Mouse (Mus musculus) forebrain, embryonic 10.5 days (tissue): ENCODE results near the gene Zfp260. TPM values are rescaled to one million over a fixed set of nuclear protein-coding genes. Genes with fewer than 3 reads are reported as not detected.

ENCODE experiments used
- DNase-seq: peaks from one replicate; pipeline ENCODE4 v3.0.0-alpha.2; 2017; ENCODE audit warnings: low spot score; ENCODE audit errors: extremely low spot score
- H3K27ac ChIP-seq: fragments of 300-500 bp; sonication (generic); 2 replicates; pipeline ENCODE4 v1.5.1; 2016; ENCODE audit warnings: mild to moderate bottlenecking
- H3K27me3 ChIP-seq: fragments of 300-500 bp; sonication (generic); 2 replicates; pipeline ENCODE4 v1.6.1; 2016; ENCODE audit warnings: mild to moderate bottlenecking; ENCODE audit not compliant: poor library complexity, severe bottlenecking
- H3K36me3 ChIP-seq: fragments of 300-500 bp; sonication (generic); replicated peaks from 2 replicates; pipeline ENCODE4 v1.6.1; 2016; ENCODE audit warnings: mild to moderate bottlenecking, moderate library complexity
- H3K4me1 ChIP-seq: fragments of 300-500 bp; sonication (generic); 2 replicates; pipeline ENCODE4 v1.6.1; 2016
- H3K4me3 ChIP-seq: fragments of 300-500 bp; sonication (generic); 2 replicates; pipeline ENCODE4 v1.5.1; 2016; ENCODE audit warnings: mild to moderate bottlenecking, moderate library complexity
- H3K9me3 ChIP-seq: fragments of 300-500 bp; sonication (generic); 2 replicates; pipeline ENCODE4 v1.6.1; 2016; ENCODE audit warnings: mild to moderate bottlenecking, moderate library complexity
- WGBS: fragments of 180-500 bp; shearing (Covaris S2); methylation state at CpG from one replicate; pipeline ENCODE4 v1.1.7; 2016; 5-methylcytosine and 5-hydroxymethylcytosine counted together
- microRNA-seq: library from miRNA; unstranded; fragments of <30 nt; microRNA quantifications from one replicate; pipeline ENCODE4, GENCODE M21; 2017
- polyA plus RNA-seq: library from polyadenylated mRNA; unstranded; fragments of >200 nt; fragmentation: Nextera tagmentation; extraction: Ambion mirVana; gene quantifications from 2 replicates; pipeline ENCODE4 v1.2.1, GENCODE M21; 2016

Zfp260 gene
- polyA plus RNA-seq, 1 experiment from 2014 or later, result 104 TPM

GRCm38 (mm10) chr7:30143170-30143554 lies 48.6 kb downstream of the Zfp260 start:
- no peaks in the 10 kb centered on the region for H3K27me3 ChIP-seq
- peaks cover 31% of the 10 kb centered on the region for H3K9me3 ChIP-seq
- peaks cover 10% of the 10 kb centered on the region for H3K4me1 ChIP-seq
- peaks cover 57% of the 10 kb centered on the region for H3K36me3 ChIP-seq
- 15% methylated on average over 8 of the region's 8 CpGs for WGBS
- H3K4me3 ChIP-seq, result peak overlapping the region; percentile 67
- DNase-seq, result no peak
- H3K27ac ChIP-seq, result peak overlapping the region; percentile 91

GRCm38 (mm10) chr7:30143555-30144209 lies 49.1 kb downstream of the Zfp260 start:
- Histone ChIP-seq H3K4me3 (peak overlapping the region; percentile 67), H3K36me3 (peaks cover 58% of the 10 kb centered on the region), H3K4me1 (peaks cover 10% of the 10 kb centered on the region), H3K27me3 (no peaks in the 10 kb centered on the region), H3K9me3 (peaks cover 37% of the 10 kb centered on the region), H3K27ac (peak overlapping the region; percentile 91)
- 2% methylated on average over 35 of the region's 35 CpGs for WGBS
- peak; percentile 92 for DNase-seq

DNA sequence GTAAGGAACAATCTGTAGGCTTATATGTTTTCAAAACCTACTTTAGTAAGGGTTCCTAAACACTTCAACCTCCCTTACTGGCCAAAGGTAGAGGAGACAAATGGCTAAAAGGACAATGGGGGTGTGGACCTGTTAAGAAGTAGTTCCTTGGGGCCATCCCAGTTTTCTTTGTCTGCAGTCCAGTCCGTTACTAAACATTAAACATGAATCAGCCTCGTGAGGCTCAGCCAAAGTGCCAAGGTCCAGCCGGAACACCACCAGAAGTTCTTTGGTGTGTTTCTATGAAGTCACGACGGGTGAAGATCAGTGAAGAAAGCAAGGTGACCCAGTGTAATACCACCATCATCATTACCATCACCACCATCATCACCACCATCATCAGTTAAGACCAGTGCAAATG lies 52.4 kb downstream of the Zfp260 start:
- H3K36me3 ChIP-seq, result peaks cover 71% of the 10 kb centered on the region
- no peak for DNase-seq
- WGBS, result 96% methylated on average over 5 of the region's 5 CpGs

GRCm38 (mm10) chr7:30154040-30154439 lies 59.5 kb downstream of the Zfp260 start:
- DNase-seq, result no peak
- H3K36me3 ChIP-seq, result peaks cover 99% of the 10 kb centered on the region
- no peak overlapping the region for H3K27ac ChIP-seq
- 84% methylated on average over 1 of the region's 1 CpGs for WGBS
- H3K9me3 ChIP-seq, result peaks cover 100% of the 10 kb centered on the region
- no peaks in the 10 kb centered on the region for H3K27me3 ChIP-seq
- no peaks in the 10 kb centered on the region for H3K4me1 ChIP-seq
- H3K4me3 ChIP-seq, result no peak overlapping the region

More for the DNA sequence above, 52.4 kb downstream of the Zfp260 start:
- Histone ChIP-seq H3K27me3 (no peaks in the 10 kb centered on the region), H3K4me1 (peaks cover 10% of the 10 kb centered on the region), H3K4me3 (no peak overlapping the region), H3K27ac (no peak overlapping the region), H3K9me3 (peaks cover 70% of the 10 kb centered on the region)

GRCm38 (mm10) chr7:30155507-30155906 lies 60.9 kb downstream of the Zfp260 start:
- no peak for DNase-seq
- 97% methylated on average over 3 of the region's 3 CpGs for WGBS
- Histone ChIP-seq H3K4me1 (no peaks in the 10 kb centered on the region), H3K27ac (no peak overlapping the region), H3K9me3 (peaks cover 100% of the 10 kb centered on the region), H3K4me3 (no peak overlapping the region), H3K27me3 (no peaks in the 10 kb centered on the region), H3K36me3 (peaks cover 99% of the 10 kb centered on the region)

Small RNAs within 50 kb of the gene (microRNA-seq; reads per million reads assigned to microRNA genes)
- not detected for gene Gm23368

Other genes starting within 250 kb of the Zfp260 start
- 10.5 and 10.6 TPM in 2 replicates for gene Zfp940, start 241.1 kb upstream of the Zfp260 start, polyA plus RNA-seq
- 8.4 and 9.0 TPM in 2 replicates for gene Zfp420, start 234.8 kb upstream of the Zfp260 start, polyA plus RNA-seq
- gene Zfp27, start 188.2 kb upstream of the Zfp260 start, polyA plus RNA-seq, result 9.8 and 10.0 TPM in 2 replicates
- 4.0 and 5.2 TPM in 2 replicates for gene Zfp383, start 186.6 kb upstream of the Zfp260 start, polyA plus RNA-seq
- 13.5 and 13.8 TPM in 2 replicates for gene Zfp74, start 140.7 kb upstream of the Zfp260 start, polyA plus RNA-seq
- 22.7 and 25.0 TPM in 2 replicates for gene Zfp568, start 110.8 kb upstream of the Zfp260 start, polyA plus RNA-seq
- gene Zfp14, start 43.4 kb upstream of the Zfp260 start, polyA plus RNA-seq, result 2.8 and 3.6 TPM in 2 replicates
- gene Zfp82, start 21.9 kb upstream of the Zfp260 start, polyA plus RNA-seq, result 5.9 and 6.4 TPM in 2 replicates
- gene Gm26920, start 4.4 kb upstream of the Zfp260 start, polyA plus RNA-seq, result 2.2 and 2.8 TPM in 2 replicates
- 17.3 and 18.1 TPM in 2 replicates for gene Zfp566, start 4.2 kb upstream of the Zfp260 start, polyA plus RNA-seq
- gene Zfp382, start 27.2 kb downstream of the Zfp260 start, polyA plus RNA-seq, result 10.7 and 11.5 TPM in 2 replicates
- 20.3 and 21.1 TPM in 2 replicates for gene Zfp146, start 75.0 kb downstream of the Zfp260 start, polyA plus RNA-seq
- gene Cox7a1, start 89.4 kb downstream of the Zfp260 start, polyA plus RNA-seq, result 4.0 and 4.5 TPM in 2 replicates
- 45.9 and 51.2 TPM in 2 replicates for gene Capns1, start 104.0 kb downstream of the Zfp260 start, polyA plus RNA-seq
- 163 and 169 TPM in 2 replicates for gene Polr2i, start 137.2 kb downstream of the Zfp260 start, polyA plus RNA-seq
- gene Tbcb, start 137.5 kb downstream of the Zfp260 start, polyA plus RNA-seq, result 248 and 257 TPM in 2 replicates
- gene Ovol3, start 140.9 kb downstream of the Zfp260 start, polyA plus RNA-seq, result not detected in 2 replicates
- 0.38 and 0.48 TPM in 2 replicates for gene Thap8, start 185.3 kb downstream of the Zfp260 start, polyA plus RNA-seq
- 18.7 and 20.3 TPM in 2 replicates for gene Wdr62, start 185.6 kb downstream of the Zfp260 start, polyA plus RNA-seq
- gene Clip3, start 197.0 kb downstream of the Zfp260 start, polyA plus RNA-seq, result 52.8 and 53.1 TPM in 2 replicates
- 82.3 and 90.2 TPM in 2 replicates for gene Alkbh6, start 213.9 kb downstream of the Zfp260 start, polyA plus RNA-seq
- 29.8 and 32.8 TPM in 2 replicates for gene Syne4, start 220.0 kb downstream of the Zfp260 start, polyA plus RNA-seq
- gene E130208F15Rik, start 227.0 kb downstream of the Zfp260 start, polyA plus RNA-seq, result 3.0 and 3.2 TPM in 2 replicates
- gene Sdhaf1, start 229.1 kb downstream of the Zfp260 start, polyA plus RNA-seq, result 17.3 and 19.5 TPM in 2 replicates